Mouse (Mus musculus) stomach, embryonic 16.5 days (tissue): ENCODE data around the gene Mthfd2l. TPM values are rescaled to one million over a fixed set of nuclear protein-coding genes. Genes with fewer than 3 reads are reported as not detected.

Experiments used
- ATAC-seq: fragments of 200-750 bp; cut with Nextera tagmentation; 2 replicates; pipeline ENCODE4 v1.8.0; 2017; ENCODE audit warnings: moderate number of reproducible peaks, moderate TSS enrichment; ENCODE audit not compliant: insufficient read depth, low FRiP score
- H3K27ac ChIP-seq: fragments of 300-500 bp; sonication (generic); 2 replicates; pipeline ENCODE4 v1.5.1; 2014; ENCODE audit warnings: low read length
- H3K27me3 ChIP-seq: fragments of 300-500 bp; sonication (generic); 2 replicates; pipeline ENCODE4 v1.6.1; 2014; ENCODE audit warnings: low read length, control low read depth, mixed read lengths; ENCODE audit not compliant: control insufficient read depth, insufficient read depth
- H3K36me3 ChIP-seq: fragments of 300-500 bp; sonication (generic); 2 replicates; pipeline ENCODE4 v1.6.1; 2014; ENCODE audit warnings: low read length; ENCODE audit not compliant: control insufficient read depth, insufficient read depth
- H3K4me1 ChIP-seq: fragments of 300-500 bp; sonication (generic); 2 replicates; pipeline ENCODE4 v1.6.1; 2014; ENCODE audit warnings: low read length, control low read depth, mixed read lengths; ENCODE audit not compliant: control insufficient read depth, insufficient read depth
- H3K4me2 ChIP-seq: fragments of 300-500 bp; sonication (generic); 2 replicates; pipeline ENCODE4 v1.6.1; 2014; ENCODE audit warnings: low read depth, low read length, mixed read lengths
- H3K4me3 ChIP-seq: fragments of 300-500 bp; sonication (generic); replicated peaks from 2 replicates; pipeline ENCODE4 v1.5.1; 2014; ENCODE audit warnings: mild to moderate bottlenecking, low read length
- H3K9ac ChIP-seq: fragments of 300-500 bp; sonication (generic); 2 replicates; pipeline ENCODE4 v1.6.1; 2014; ENCODE audit warnings: low read length
- H3K9me3 ChIP-seq: fragments of 300-500 bp; sonication (generic); replicated peaks from 2 replicates; pipeline ENCODE4 v1.6.1; 2016; ENCODE audit warnings: low read length, control low read depth; ENCODE audit not compliant: control insufficient read depth
- WGBS: fragments of 180-500 bp; shearing (Covaris S2); extraction: QIAGEN DNeasy Blood & Tissue Kit; methylation state at CpG from one replicate; pipeline ENCODE4 v1.1.7; 2014; 5-methylcytosine and 5-hydroxymethylcytosine counted together
- polyA plus RNA-seq: library from polyadenylated mRNA; unstranded; fragments of >200 nt; fragmentation: Nextera tagmentation; extraction: Ambion mirVana; gene quantifications from 2 replicates; pipeline ENCODE4 v1.2.1, GENCODE M21; 2015

The Mthfd2l gene
- polyA plus RNA-seq, 1 experiment from 2014 or later, result 32.9 TPM

DNA sequence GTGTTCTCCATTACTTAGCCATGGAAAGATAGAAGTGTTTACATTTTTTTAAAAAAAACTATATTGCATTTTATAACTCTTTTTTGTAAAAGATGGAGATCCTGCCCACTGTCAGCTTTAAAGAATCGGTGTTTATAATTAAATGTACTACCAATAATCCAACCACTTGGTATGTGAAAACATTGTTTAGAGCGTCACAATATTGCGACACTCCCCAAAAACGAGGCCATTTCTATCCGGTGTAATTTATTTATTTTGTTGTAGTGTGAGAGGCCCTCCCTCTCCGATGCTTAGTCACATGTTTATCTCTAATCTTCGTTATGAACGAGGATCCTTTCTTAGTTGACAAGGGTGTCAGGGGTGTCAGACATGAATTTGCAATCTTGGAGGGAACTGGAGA is 117.5 kb downstream of the Mthfd2l start:
- Histone ChIP-seq H3K9me3 (no peaks in the 10 kb centered on the region), H3K9ac (no peak overlapping the region), H3K4me2 (no peak overlapping the region), H3K4me3 (no peak overlapping the region), H3K27me3 (no peaks in the 10 kb centered on the region), H3K36me3 (no peaks in the 10 kb centered on the region), H3K4me1 (no peaks in the 10 kb centered on the region), H3K27ac (peak overlapping the region; percentile 47)
- no peak for ATAC-seq
- 57% methylated on average over 8 of the region's 8 CpGs for WGBS

Other genes starting within 250 kb of the Mthfd2l start
- gene Cxcl5, start 171.8 kb upstream of the Mthfd2l start, polyA plus RNA-seq, result 0.19 TPM in 1 of 2 replicates, not detected in the other
- 3.2 and 4.3 TPM in 2 replicates for gene Ppbp, start 162.6 kb upstream of the Mthfd2l start, polyA plus RNA-seq
- gene Pf4, start 158.7 kb upstream of the Mthfd2l start, polyA plus RNA-seq, result 80.0 and 96.2 TPM in 2 replicates
- gene Cxcl3, start 145.0 kb upstream of the Mthfd2l start, polyA plus RNA-seq, result not detected in 2 replicates
- gene Cxcl15, start 136.6 kb upstream of the Mthfd2l start, polyA plus RNA-seq, result 1.9 and 2.3 TPM in 2 replicates
- gene Cxcl1, start 39.9 kb upstream of the Mthfd2l start, polyA plus RNA-seq, result 0.94 and 1.1 TPM in 2 replicates
- not detected in 2 replicates for gene Cxcl2, start 27.2 kb upstream of the Mthfd2l start, polyA plus RNA-seq
- gene Epgn, start 96.3 kb downstream of the Mthfd2l start, polyA plus RNA-seq, result not detected in 2 replicates
- gene Ereg, start 143.5 kb downstream of the Mthfd2l start, polyA plus RNA-seq, result 0.43 and 0.80 TPM in 2 replicates
- gene Areg, start 208.5 kb downstream of the Mthfd2l start, polyA plus RNA-seq, result 4.0 and 6.5 TPM in 2 replicates